In the genomic region with DNA sequence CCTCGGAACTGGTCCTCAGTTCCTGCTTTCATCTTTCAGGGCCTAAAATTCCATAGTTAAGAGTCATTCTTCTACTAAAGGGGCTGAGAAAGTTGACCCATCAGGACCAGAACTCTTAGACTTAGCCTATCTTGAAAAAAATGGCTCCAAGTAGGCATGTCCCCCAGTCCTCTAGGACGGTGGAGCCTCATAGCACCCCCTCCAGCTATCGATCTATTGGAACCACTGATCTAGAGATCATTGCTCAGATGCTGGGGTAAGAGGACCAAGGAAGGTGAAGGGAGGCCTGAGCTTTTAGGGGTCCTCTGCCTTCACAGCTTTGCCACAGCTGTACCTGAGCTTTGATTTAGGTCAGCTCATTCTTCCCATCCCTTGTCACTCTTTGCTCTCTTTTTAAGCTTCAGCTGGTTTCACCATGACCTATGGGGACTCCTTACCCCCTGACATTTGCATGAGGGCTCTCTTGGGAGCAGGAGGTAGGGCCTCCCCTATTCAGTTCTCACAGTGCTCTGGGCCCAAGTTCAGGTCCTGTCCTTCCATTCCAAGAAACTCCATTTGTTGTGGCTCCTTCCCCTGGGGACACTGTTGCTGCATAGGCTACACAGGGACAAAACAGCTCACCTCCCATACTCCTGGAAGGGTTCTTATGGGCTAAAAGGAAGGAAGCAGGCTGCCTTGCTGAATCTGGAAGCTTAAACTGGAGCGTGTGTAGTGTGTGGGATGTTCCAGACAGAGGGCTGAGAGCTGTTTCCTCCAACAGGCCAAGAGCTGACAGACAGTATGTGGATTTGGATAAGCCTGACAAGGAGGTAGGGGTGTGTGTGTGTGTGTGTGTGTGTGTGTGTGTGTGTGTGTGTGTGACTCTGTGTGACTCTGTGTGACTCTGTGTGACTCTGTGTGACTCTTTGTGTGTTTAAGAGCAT, we compare ENCODE assay signal across 13 mouse cellular contexts. TPM values are rescaled to one million over a fixed set of nuclear protein-coding genes. Genes with fewer than 3 reads are reported as not detected.
DNase-seq lines count a peak whose midpoint lies in the region; ATAC-seq and TF ChIP-seq lines count a peak whose summit lies in the region.
"Had no signal": no experiment of that assay in that cellular context is flagged by ENCODE, and none has a peak within 500 bp of the region (broad histone marks: within the 10 kb centered on the region; RNA-seq: fewer than 3 reads in every experiment).

No protein-coding gene starts in this region.

- no peak for TF ChIP-seq CTCF in small intestine, adult 2 months (IDR thresholded peaks at IDR 0.05; ENCODE audit: extremely low read depth, insufficient read length, insufficient replicate concordance, low read depth, low read length)

- H3K27ac ChIP-seq in intestine, embryonic 14.5 days (ENCODE audit: low read depth): no peak overlapping the region
- H3K27ac ChIP-seq in intestine, embryonic 15.5 days: no peak overlapping the region
- H3K27ac ChIP-seq in brown adipose tissue, adult 24 weeks (replicated peaks; ENCODE audit: low read depth, low read length): no peak overlapping the region
- no peak overlapping the region for H3K27ac ChIP-seq in small intestine, adult 2 months (ENCODE audit: insufficient read depth, low read depth, low read length)

- no peaks in the 10 kb centered on the region for H3K9me3 ChIP-seq in intestine, embryonic 14.5 days (ENCODE audit: control insufficient read depth, low read length)
- no peaks in the 10 kb centered on the region for H3K9me3 ChIP-seq in intestine, embryonic 15.5 days

- no peaks in the 10 kb centered on the region for H3K36me3 ChIP-seq in intestine, embryonic 14.5 days (ENCODE audit: control insufficient read depth, insufficient read depth, low read length)
- no peaks in the 10 kb centered on the region for H3K36me3 ChIP-seq in intestine, embryonic 15.5 days
- no peaks in the 10 kb centered on the region for H3K36me3 ChIP-seq in small intestine, adult 2 months (ENCODE audit: control insufficient read depth, insufficient read depth, low read length)

- H3K27me3 ChIP-seq in intestine, embryonic 14.5 days (replicated peaks; ENCODE audit: control insufficient read depth, insufficient read depth, low read length): no peaks in the 10 kb centered on the region
- H3K27me3 ChIP-seq in intestine, embryonic 15.5 days (replicated peaks): no peaks in the 10 kb centered on the region
- no peaks in the 10 kb centered on the region for H3K27me3 ChIP-seq in small intestine, adult 2 months (ENCODE audit: control insufficient read depth, insufficient read depth, low read length)

- DNase-seq in intestine, embryonic 14.5 days (ENCODE audit: low spot score): peak; percentile 35
- peak; percentile 70 to 74 for DNase-seq in spleen, postnatal 36 days (ENCODE audit: low spot score in 2 of 2)
- DNase-seq in spleen, adult 18-20 months: no peak
- no peak for DNase-seq in adrenal gland, postnatal 14 days
- DNase-seq: adrenal gland, postnatal 25 days; cerebellum, adult 2 months; lung, postnatal 10 days had no signal

- no peaks in the 10 kb centered on the region; the same call in 1 of the 2 replicates for H3K4me1 ChIP-seq in intestine, embryonic 14.5 days (replicated peaks; ENCODE audit: control insufficient read depth, insufficient read depth, low read length)
- peaks cover 11% of the 10 kb centered on the region for H3K4me1 ChIP-seq in intestine, embryonic 15.5 days (replicated peaks)
- no peaks in the 10 kb centered on the region for H3K4me1 ChIP-seq in brown adipose tissue, adult 24 weeks (ENCODE audit: control insufficient read depth, insufficient read depth, insufficient read length, low read length)
- peaks cover 23% of the 10 kb centered on the region; the same call in 1 of the 2 replicates for H3K4me1 ChIP-seq in small intestine, adult 2 months (ENCODE audit: control insufficient read depth, insufficient read depth, insufficient read length, low read length)

- no peak for ATAC-seq in intestine, embryonic 14.5 days (replicated peaks; ENCODE audit: low FRiP score, low TSS enrichment, low read depth)
- no peak for ATAC-seq in intestine, embryonic 15.5 days

- H3K4me2 ChIP-seq in intestine, embryonic 14.5 days (ENCODE audit: low read length): no peak overlapping the region
- no peak overlapping the region for H3K4me2 ChIP-seq in intestine, embryonic 15.5 days (replicated peaks)

- no peak for TF ChIP-seq POLR2A in small intestine, adult 2 months (IDR thresholded peaks at IDR 0.05; ENCODE audit: low read depth, low read length)

- WGBS in intestine, embryonic 14.5 days: 82% methylated on average over 4 of the region's 4 CpGs
- WGBS in intestine, embryonic 15.5 days: 82% methylated on average over 4 of the region's 4 CpGs
- WGBS in small intestine, adult 2 months: 85% methylated on average over 4 of the region's 4 CpGs

- no peak overlapping the region for H3K4me3 ChIP-seq in intestine, embryonic 14.5 days (ENCODE audit: low read depth, low read length)
- H3K4me3 ChIP-seq in intestine, embryonic 15.5 days (replicated peaks): no peak overlapping the region
- 0 out of 2 replicates have a peak overlapping the region, but pooled peaks have one; percentile 17 for H3K4me3 ChIP-seq in brown adipose tissue, adult 24 weeks (ENCODE audit: insufficient read depth, low read depth, low read length)
- H3K4me3 ChIP-seq in small intestine, adult 2 months (ENCODE audit: low read depth, low read length): peak overlapping the region; percentile 21; the same call in 1 of the 2 replicates

- H3K9ac ChIP-seq in intestine, embryonic 14.5 days (ENCODE audit: low read length): no peak overlapping the region
- H3K9ac ChIP-seq in intestine, embryonic 15.5 days: no peak overlapping the region

RNA-seq across cellular contexts. Expression of a gene that starts 20.2 kb away (rescaled TPM):
- polyA plus RNA-seq in intestine, embryonic 14.5 days (2014; fragmentation: Nextera tagmentation; extraction: Ambion mirVana): 4.5 and 7.0 TPM in 2 replicates
- polyA plus RNA-seq in intestine, embryonic 15.5 days (2015; fragmentation: Nextera tagmentation; extraction: Ambion mirVana): 5.5 and 6.3 TPM in 2 replicates
- 0.54 and 1.2 TPM in 2 replicates for polyA plus RNA-seq in brown adipose tissue, adult 24 weeks (2012; ENCODE audit: insufficient read depth, insufficient read length, missing spikeins)
- polyA plus RNA-seq in small intestine, adult 2 months (2012; rRNA removed): 10.6 and 14.0 TPM in 2 replicates
- 3.7 and 7.9 TPM in 2 replicates for total RNA-seq in adrenal gland, postnatal 14 days (2021)

RNA-seq across cellular contexts. Expression of a gene that starts 51.0 kb away (rescaled TPM):
- 0.08 and 0.24 TPM in 2 replicates for polyA plus RNA-seq in intestine, embryonic 14.5 days (2014; fragmentation: Nextera tagmentation; extraction: Ambion mirVana)
- 0.68 and 2.4 TPM in 2 replicates for polyA plus RNA-seq in intestine, embryonic 15.5 days (2015; fragmentation: Nextera tagmentation; extraction: Ambion mirVana)
- polyA plus RNA-seq in brown adipose tissue, adult 24 weeks (2012; ENCODE audit: insufficient read depth, insufficient read length, missing spikeins): 1.1 and 2.0 TPM in 2 replicates
- polyA plus RNA-seq in small intestine, adult 2 months (2012; rRNA removed): 2.4 and 2.8 TPM in 2 replicates
- 0.56 and 1.0 TPM in 2 replicates for total RNA-seq in adrenal gland, postnatal 14 days (2021)
- total RNA-seq: left cerebral cortex, postnatal 10 days had no signal
- polyA plus RNA-seq: cerebellum, adult 2 months; forebrain, embryonic 11.5 days; hindbrain, embryonic 11.5 days had no signal

Comparison
In these comparisons a context has a peak if more than half of its experiments do, and no peak if none do; other contexts are left out.
1. DNase-seq: peak in intestine, embryonic 14.5 days (single experiment) and spleen, postnatal 36 days (2 of 2); none in spleen, adult 18-20 months (0 of 2) and adrenal gland, postnatal 14 days (single experiment).
2. H3K4me3 ChIP-seq: peak in brown adipose tissue, adult 24 weeks (single experiment) and small intestine, adult 2 months (single experiment); none in intestine, embryonic 14.5 days (single experiment) and intestine, embryonic 15.5 days (single experiment).